Mouse (Mus musculus): ENCODE data around the gene Ubqln4. TPM values are rescaled to one million over a fixed set of nuclear protein-coding genes. Genes with fewer than 3 reads are reported as not detected.

Gene Ubqln4
- polyA plus RNA-seq, 1 experiment, result 32.5 TPM

DNA sequence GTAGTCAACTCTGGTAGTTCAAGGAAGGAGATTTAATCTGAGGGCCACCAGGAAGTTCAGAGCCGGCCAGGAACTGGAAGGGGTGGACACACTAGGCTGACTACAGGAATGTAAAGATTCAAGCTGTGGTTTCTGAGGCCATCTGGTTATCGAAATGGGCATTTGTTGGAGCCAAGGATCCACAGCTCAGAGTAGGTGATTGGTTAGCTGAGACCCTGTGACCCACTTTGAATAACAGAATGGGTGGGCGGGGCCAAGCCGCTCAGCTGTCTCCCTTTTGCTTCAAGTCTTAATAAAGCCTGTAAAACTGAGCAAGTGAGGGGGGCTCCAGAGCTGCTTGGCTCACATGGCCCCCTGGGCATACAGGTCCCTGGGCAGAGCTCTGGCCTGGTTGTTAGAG, 8.4 kb downstream of the Ubqln4 start:
- H3K4me1 ChIP-seq (ENCODE audit: control insufficient read depth, insufficient read depth, insufficient read length), result no peaks in the 10 kb centered on the region
- DNase-seq (ENCODE audit: low read depth in 1 of 2, low spot score in 2 of 2), result no peak
- H3K4me3 ChIP-seq (ENCODE audit: extremely low read depth, insufficient read depth, insufficient read length), result no peak overlapping the region
- WGBS, result 84% methylated on average over 4 of the region's 4 CpGs
- TF ChIP-seq POLR2A (IDR thresholded peaks at IDR 0.05; ENCODE audit: low read depth, low read length), result no peak
- TF ChIP-seq CTCF (IDR thresholded peaks at IDR 0.05; ENCODE audit: extremely low read depth, insufficient read depth, insufficient read length, insufficient replicate concordance), result no peak
- no peak overlapping the region for H3K27ac ChIP-seq (ENCODE audit: insufficient read depth, low read length)
- no peaks in the 10 kb centered on the region for H3K27me3 ChIP-seq (ENCODE audit: control insufficient read depth, insufficient read depth, low read length)
- H3K36me3 ChIP-seq (ENCODE audit: control insufficient read depth, insufficient read depth, low read length), result peaks cover 36% of the 10 kb centered on the region

GRCm38 (mm10) chr3:88563442-88563841, 9.9 kb downstream of the Ubqln4 start:
- Histone ChIP-seq H3K27me3 (ENCODE audit: control insufficient read depth, insufficient read depth, low read length) (no peaks in the 10 kb centered on the region), H3K4me3 (ENCODE audit: extremely low read depth, insufficient read depth, insufficient read length) (no peak overlapping the region), H3K4me1 (ENCODE audit: control insufficient read depth, insufficient read depth, insufficient read length) (no peaks in the 10 kb centered on the region), H3K36me3 (ENCODE audit: control insufficient read depth, insufficient read depth, low read length) (peaks cover 42% of the 10 kb centered on the region), H3K27ac (ENCODE audit: insufficient read depth, low read length) (no peak overlapping the region)
- TF ChIP-seq CTCF (IDR thresholded peaks at IDR 0.05; ENCODE audit: extremely low read depth, insufficient read depth, insufficient read length, insufficient replicate concordance) (no peak), POLR2A (IDR thresholded peaks at IDR 0.05; ENCODE audit: low read depth, low read length) (no peak)
- DNase-seq (ENCODE audit: low read depth in 1 of 2, low spot score in 2 of 2), result no peak
- WGBS, result 86% methylated on average over 4 of the region's 4 CpGs

- no peak for DNase-seq (ENCODE audit: low read depth in 1 of 2, low spot score in 2 of 2)
- no peaks in the 10 kb centered on the region for H3K27me3 ChIP-seq (ENCODE audit: control insufficient read depth, insufficient read depth, low read length)
- no peaks in the 10 kb centered on the region for H3K4me1 ChIP-seq (ENCODE audit: control insufficient read depth, insufficient read depth, insufficient read length)
- no peak overlapping the region for H3K4me3 ChIP-seq (ENCODE audit: extremely low read depth, insufficient read depth, insufficient read length)
- peaks cover 44% of the 10 kb centered on the region for H3K36me3 ChIP-seq (ENCODE audit: control insufficient read depth, insufficient read depth, low read length)
- TF ChIP-seq POLR2A (IDR thresholded peaks at IDR 0.05; ENCODE audit: low read depth, low read length), result no peak
- no peak for TF ChIP-seq CTCF (IDR thresholded peaks at IDR 0.05; ENCODE audit: extremely low read depth, insufficient read depth, insufficient read length, insufficient replicate concordance)
- WGBS, result 95% methylated on average over 7 of the region's 7 CpGs
- no peak overlapping the region for H3K27ac ChIP-seq (ENCODE audit: insufficient read depth, low read length)
Observed at GRCm38 (mm10) chr3:88563966-88564365, 10.4 kb downstream of the Ubqln4 start.

DNA sequence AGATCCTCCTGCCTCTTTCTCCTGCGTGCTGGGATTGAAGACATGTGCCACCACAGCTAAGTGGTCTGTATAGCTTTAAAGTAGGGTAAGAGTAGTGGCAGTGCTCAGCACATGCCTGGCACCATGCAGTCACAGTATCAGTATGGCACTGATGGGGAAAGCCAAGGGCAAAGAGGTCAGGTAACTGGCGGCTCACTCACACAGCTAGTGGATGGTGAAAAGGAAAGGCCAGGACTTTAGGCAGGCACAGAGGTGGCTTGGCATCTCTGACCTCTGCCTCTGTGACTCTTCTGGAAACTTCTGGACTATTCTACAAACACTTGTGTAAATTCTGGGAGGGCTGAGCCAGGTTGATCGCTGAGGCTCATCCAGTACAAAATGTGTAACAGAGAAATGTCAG, 12.6 kb downstream of the Ubqln4 start:
- Histone ChIP-seq H3K36me3 (ENCODE audit: control insufficient read depth, insufficient read depth, low read length) (peaks cover 38% of the 10 kb centered on the region), H3K4me3 (ENCODE audit: extremely low read depth, insufficient read depth, insufficient read length) (no peak overlapping the region), H3K4me1 (ENCODE audit: control insufficient read depth, insufficient read depth, insufficient read length) (no peaks in the 10 kb centered on the region), H3K27ac (ENCODE audit: insufficient read depth, low read length) (no peak overlapping the region), H3K27me3 (ENCODE audit: control insufficient read depth, insufficient read depth, low read length) (no peaks in the 10 kb centered on the region)
- no peak for TF ChIP-seq POLR2A (IDR thresholded peaks at IDR 0.05; ENCODE audit: low read depth, low read length)
- no peak for TF ChIP-seq CTCF (IDR thresholded peaks at IDR 0.05; ENCODE audit: extremely low read depth, insufficient read depth, insufficient read length, insufficient replicate concordance)
- no peak for DNase-seq (ENCODE audit: low read depth in 1 of 2, low spot score in 2 of 2)
- WGBS, result 97% methylated on average over 3 of the region's 3 CpGs

DNA sequence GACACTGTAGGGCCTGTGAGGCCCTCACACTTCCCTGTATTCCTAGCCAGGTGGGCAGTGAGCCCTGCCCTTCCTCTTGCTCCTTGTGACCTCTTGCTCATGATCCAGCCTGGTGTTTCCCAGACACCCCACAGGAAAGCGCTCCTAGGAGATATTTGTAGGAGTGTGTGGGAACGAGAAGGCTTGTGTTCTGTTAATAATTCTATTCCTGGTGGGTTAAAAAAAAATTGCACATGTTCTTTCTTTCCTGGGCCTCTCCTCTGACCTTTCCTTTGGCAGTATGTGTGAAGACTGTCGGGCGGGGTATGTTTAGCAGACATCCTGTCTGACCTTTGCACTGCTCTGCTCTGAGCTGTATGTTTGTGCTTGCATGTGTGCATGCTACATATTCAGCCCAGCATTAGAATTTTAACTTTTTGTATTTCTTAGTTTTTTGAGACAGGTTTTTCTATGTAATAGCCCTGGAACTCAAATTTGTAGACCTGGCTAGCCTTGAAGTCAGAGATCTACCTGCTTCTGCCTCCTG, 13.0 kb downstream of the Ubqln4 start:
- WGBS, result 90% methylated on average over 4 of the region's 4 CpGs
- H3K27ac ChIP-seq (ENCODE audit: insufficient read depth, low read length), result no peak overlapping the region
- peaks cover 38% of the 10 kb centered on the region for H3K36me3 ChIP-seq (ENCODE audit: control insufficient read depth, insufficient read depth, low read length)

GRCm38 (mm10) chr3:88567892-88568291, 14.3 kb downstream of the Ubqln4 start:
- no peaks in the 10 kb centered on the region for H3K4me1 ChIP-seq (ENCODE audit: control insufficient read depth, insufficient read depth, insufficient read length)
- no peak for DNase-seq (ENCODE audit: low read depth in 1 of 2, low spot score in 2 of 2)
- no peak overlapping the region for H3K27ac ChIP-seq (ENCODE audit: insufficient read depth, low read length)
- peaks cover 38% of the 10 kb centered on the region for H3K36me3 ChIP-seq (ENCODE audit: control insufficient read depth, insufficient read depth, low read length)
- no peak for TF ChIP-seq CTCF (IDR thresholded peaks at IDR 0.05; ENCODE audit: extremely low read depth, insufficient read depth, insufficient read length, insufficient replicate concordance)
- TF ChIP-seq POLR2A (IDR thresholded peaks at IDR 0.05; ENCODE audit: low read depth, low read length), result no peak
- no peaks in the 10 kb centered on the region for H3K27me3 ChIP-seq (ENCODE audit: control insufficient read depth, insufficient read depth, low read length)
- no peak overlapping the region for H3K4me3 ChIP-seq (ENCODE audit: extremely low read depth, insufficient read depth, insufficient read length)
- 76% methylated on average over 6 of the region's 6 CpGs for WGBS

More for the DNA sequence above, 13.0 kb downstream of the Ubqln4 start:
- Histone ChIP-seq H3K4me1 (ENCODE audit: control insufficient read depth, insufficient read depth, insufficient read length) (no peaks in the 10 kb centered on the region), H3K4me3 (ENCODE audit: extremely low read depth, insufficient read depth, insufficient read length) (no peak overlapping the region), H3K27me3 (ENCODE audit: control insufficient read depth, insufficient read depth, low read length) (no peaks in the 10 kb centered on the region)
- DNase-seq (ENCODE audit: low read depth in 1 of 2, low spot score in 2 of 2), result no peak
- no peak for TF ChIP-seq CTCF (IDR thresholded peaks at IDR 0.05; ENCODE audit: extremely low read depth, insufficient read depth, insufficient read length, insufficient replicate concordance)
- no peak for TF ChIP-seq POLR2A (IDR thresholded peaks at IDR 0.05; ENCODE audit: low read depth, low read length)

GRCm38 (mm10) chr3:88568615-88569014, 15.1 kb downstream of the Ubqln4 start:
- TF ChIP-seq POLR2A (IDR thresholded peaks at IDR 0.05; ENCODE audit: low read depth, low read length) (no peak), CTCF (IDR thresholded peaks at IDR 0.05; ENCODE audit: extremely low read depth, insufficient read depth, insufficient read length, insufficient replicate concordance) (no peak)
- peaks cover 32% of the 10 kb centered on the region for H3K36me3 ChIP-seq (ENCODE audit: control insufficient read depth, insufficient read depth, low read length)
- H3K4me1 ChIP-seq (ENCODE audit: control insufficient read depth, insufficient read depth, insufficient read length), result no peaks in the 10 kb centered on the region
- WGBS, result 99% methylated on average over 2 of the region's 2 CpGs
- H3K27ac ChIP-seq (ENCODE audit: insufficient read depth, low read length), result no peak overlapping the region
- H3K4me3 ChIP-seq (ENCODE audit: extremely low read depth, insufficient read depth, insufficient read length), result no peak overlapping the region
- no peak for DNase-seq (ENCODE audit: low read depth in 1 of 2, low spot score in 2 of 2)
- no peaks in the 10 kb centered on the region for H3K27me3 ChIP-seq (ENCODE audit: control insufficient read depth, insufficient read depth, low read length)
